Mouse (Mus musculus): Measurements from ENCODE around the gene Irx4.

- TF ChIP-seq CTCF (IDR thresholded peaks at IDR 0.05; ENCODE audit: low read depth, low read length) (no peak), POLR2A (IDR thresholded peaks at IDR 0.05; ENCODE audit: extremely low read depth, insufficient read depth, low read length) (no peak)
Observed at GRCm38 (mm10) chr13:73282407-73282806, 22.1 kb downstream of the Irx4 start.

Measured in liver, adult 2 months (tissue).